Mouse (Mus musculus) G1E-ER4 (cell line): ENCODE measurements around the gene Pigt. TPM values are rescaled to one million over a fixed set of nuclear protein-coding genes. Genes with fewer than 3 reads are reported as not detected.

Source experiments
- GATA1 ChIP-seq: IDR thresholded peaks from one replicate; pipeline ENCODE4 v1.8.0; 2012; ENCODE audit warnings: low read length, inconsistent platforms
- polyA plus RNA-seq: library from polyadenylated mRNA; stranded (reverse); fragments of >175 nt; gene quantifications from 2 replicates; pipeline ENCODE4 v1.2.3, GENCODE M21; 2012

The Pigt gene
- 118 and 139 TPM in 2 replicates for polyA plus RNA-seq

- TF ChIP-seq GATA1 = no peak
These were observed at the start of gene Pigt for GRCm38 (mm10) chr2:164496847-164497690. Pigt (plus strand) TSS chr2:164497520.

GRCm38 (mm10) chr2:164448140-164448539 is 49.2 kb upstream of the Pigt start:
- TF ChIP-seq GATA1 = no peak

- no peak for TF ChIP-seq GATA1
These were observed 48.4 kb upstream of the Pigt start for GRCm38 (mm10) chr2:164448921-164449320.

- no peak for TF ChIP-seq GATA1
These were observed 47.8 kb upstream of the Pigt start for GRCm38 (mm10) chr2:164449341-164450042.

GRCm38 (mm10) chr2:164452000-164452676 is 45.2 kb upstream of the Pigt start:
- no peak for TF ChIP-seq GATA1

- no peak for TF ChIP-seq GATA1
These were observed 44.1 kb upstream of the Pigt start for GRCm38 (mm10) chr2:164453047-164453757.

GRCm38 (mm10) chr2:164453887-164454500 is 43.3 kb upstream of the Pigt start:
- no peak for TF ChIP-seq GATA1

GRCm38 (mm10) chr2:164454846-164455245 is 42.5 kb upstream of the Pigt start:
- TF ChIP-seq GATA1 = no peak

- no peak for TF ChIP-seq GATA1
These were observed 41.7 kb upstream of the Pigt start for GRCm38 (mm10) chr2:164455421-164456190.

- TF ChIP-seq GATA1 = no peak
These were observed 40.9 kb upstream of the Pigt start for GRCm38 (mm10) chr2:164456413-164456812.

- TF ChIP-seq GATA1 = no peak
These were observed 40.4 kb upstream of the Pigt start, which contains the start of gene Sys1 for GRCm38 (mm10) chr2:164456864-164457300. Sys1 (plus strand) TSS chr2:164456964.

GRCm38 (mm10) chr2:164457942-164458341 is 39.4 kb upstream of the Pigt start:
- no peak for TF ChIP-seq GATA1

GRCm38 (mm10) chr2:164458535-164458934 is 38.8 kb upstream of the Pigt start:
- TF ChIP-seq GATA1 = no peak
